Mouse (Mus musculus): ENCODE data around the gene Arhgap33. TPM values are rescaled to one million over a fixed set of nuclear protein-coding genes. Genes with fewer than 3 reads are reported as not detected.
A peak's percentile ranks its signal among the peaks of the same experiment; 100 is the strongest.

Arhgap33 gene
- polyA plus RNA-seq, 1 experiment from 2014 or later, result 115 TPM

DNA sequence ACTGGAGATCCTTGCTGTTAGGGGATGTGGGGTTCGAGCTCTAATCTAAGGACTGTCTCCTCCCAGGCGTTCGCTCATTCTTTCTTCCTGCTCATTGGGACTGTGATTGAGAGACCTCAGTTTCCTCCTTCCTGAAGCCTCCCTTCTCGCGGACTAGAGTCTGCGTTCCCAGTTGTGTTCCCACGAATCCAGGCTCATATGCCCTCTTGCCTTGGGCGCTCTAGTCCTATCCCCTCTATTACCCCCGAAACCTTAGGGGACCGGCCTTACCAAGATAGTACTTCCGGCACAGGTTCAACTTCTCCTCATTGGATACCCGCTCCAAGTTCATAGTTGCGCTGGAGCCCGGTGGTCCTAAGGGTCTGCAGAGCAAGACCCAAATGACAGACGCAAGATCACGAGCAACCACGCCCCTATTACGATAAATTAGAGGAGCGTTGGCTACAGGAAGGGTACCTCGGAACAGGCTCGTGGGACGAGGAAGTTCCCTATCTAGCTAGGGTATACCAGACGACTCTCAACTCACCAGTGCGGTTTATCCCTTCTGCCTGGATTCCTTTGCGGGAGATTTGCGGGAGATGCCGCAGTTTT lies 27.8 kb upstream of the Arhgap33 start:
- Histone ChIP-seq H3K9ac (replicated peaks) (peak overlapping the region; percentile 58), H3K9me3 (no peaks in the 10 kb centered on the region), H3K4me2 (replicated peaks) (peak overlapping the region; percentile 90), H3K4me3 (peak overlapping the region; percentile 75), H3K36me3 (peaks cover 29% of the 10 kb centered on the region; the same call in 1 of the 2 replicates), H3K27ac (replicated peaks) (peak overlapping the region; percentile 73), H3K4me1 (peaks cover 35% of the 10 kb centered on the region), H3K27me3 (no peaks in the 10 kb centered on the region)
- WGBS, result under 1% methylated on average over 27 of the region's 27 CpGs
- peak; percentile 6; the same call in 1 of the 2 replicates for ATAC-seq (replicated peaks)

DNA sequence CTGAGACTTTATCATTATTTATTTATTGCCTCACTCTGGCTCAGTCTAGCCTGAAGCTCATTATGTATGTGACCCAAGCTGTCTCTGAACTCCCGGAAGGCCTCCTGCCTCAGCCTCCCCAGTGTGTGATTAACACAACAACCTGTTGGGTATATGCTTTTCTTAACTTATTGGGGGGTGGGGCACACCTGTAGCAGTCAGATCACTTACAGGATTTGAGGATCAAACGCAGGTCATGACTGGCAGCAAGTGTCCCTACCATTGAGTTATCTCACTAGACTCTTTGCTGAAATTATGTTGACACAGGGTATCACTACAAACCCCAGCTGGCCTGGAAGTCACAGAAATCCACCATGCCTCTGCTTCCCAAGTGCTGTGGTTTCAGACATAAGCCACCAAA lies 25.4 kb upstream of the Arhgap33 start:
- ATAC-seq (replicated peaks), result no peak
- Histone ChIP-seq H3K27ac (replicated peaks) (peak overlapping the region; percentile 62), H3K9ac (replicated peaks) (no peak overlapping the region), H3K4me1 (peaks cover 35% of the 10 kb centered on the region), H3K4me2 (replicated peaks) (no peak overlapping the region), H3K4me3 (peak overlapping the region; percentile 68; the same call in 1 of the 2 replicates), H3K36me3 (peaks cover 32% of the 10 kb centered on the region), H3K27me3 (no peaks in the 10 kb centered on the region), H3K9me3 (no peaks in the 10 kb centered on the region)
- 64% methylated on average over 2 of the region's 2 CpGs for WGBS

- Histone ChIP-seq H3K27me3 (no peaks in the 10 kb centered on the region), H3K4me1 (peaks cover 35% of the 10 kb centered on the region), H3K9ac (replicated peaks) (peak within 1 kb of the TSS; percentile 69), H3K4me3 (peak within 1 kb of the TSS; percentile 68), H3K36me3 (peaks cover 31% of the 10 kb centered on the region), H3K9me3 (no peaks in the 10 kb centered on the region), H3K27ac (replicated peaks) (peak within 1 kb of the TSS; percentile 62), H3K4me2 (replicated peaks) (peak within 1 kb of the TSS; percentile 76)
- WGBS, result under 1% methylated on average over 20 of the region's 20 CpGs
- ATAC-seq (replicated peaks), result peak; percentile 90
Measured at GRCm38 (mm10) chr7:30559443-30559954, 24.6 kb upstream of the Arhgap33 start, which contains the start of gene Lin37. Lin37 (minus strand) TSS chr7:30559838.

GRCm38 (mm10) chr7:30558656-30559442 lies 24.0 kb upstream of the Arhgap33 start:
- Histone ChIP-seq H3K4me2 (replicated peaks) (peak overlapping the region; percentile 76), H3K4me1 (peaks cover 30% of the 10 kb centered on the region), H3K4me3 (peak overlapping the region; percentile 68), H3K9me3 (no peaks in the 10 kb centered on the region), H3K9ac (replicated peaks) (peak overlapping the region; percentile 69), H3K36me3 (peaks cover 34% of the 10 kb centered on the region), H3K27ac (replicated peaks) (peak overlapping the region; percentile 62; the same call in 1 of the 2 replicates), H3K27me3 (no peaks in the 10 kb centered on the region)
- 19% methylated on average over 12 of the region's 12 CpGs for WGBS
- 0 out of 2 replicates have a peak, but pooled peaks have one; percentile 0 for ATAC-seq (replicated peaks)

DNA sequence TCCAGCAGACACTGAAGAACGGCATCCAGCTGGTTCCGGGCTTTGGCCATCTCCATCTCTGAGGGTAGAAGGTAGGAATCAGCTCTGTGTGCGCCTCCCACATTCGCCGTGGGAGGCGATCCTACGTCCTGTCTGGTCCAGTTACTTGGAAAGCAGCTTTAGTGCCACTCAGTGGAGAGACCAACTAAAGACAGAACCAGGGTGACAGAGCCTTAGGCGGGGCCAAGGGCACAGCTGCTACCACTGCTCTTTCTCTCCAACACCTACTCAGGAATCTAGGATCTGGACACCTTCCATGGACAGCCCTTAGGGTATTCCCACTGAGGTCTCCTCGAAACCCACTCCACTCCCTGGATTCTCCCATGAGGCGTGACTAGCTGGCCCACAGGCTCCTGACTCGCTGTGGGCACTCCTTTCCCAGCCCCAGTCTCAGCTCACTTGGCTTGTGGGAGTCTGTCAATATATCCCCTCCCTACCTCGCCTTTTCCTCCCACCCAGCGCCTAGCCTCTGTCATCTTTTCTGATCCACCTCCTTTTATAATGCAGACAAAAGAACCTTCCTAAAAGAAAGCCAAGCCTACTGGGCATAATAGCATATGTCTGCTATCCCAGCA lies 23.1 kb upstream of the Arhgap33 start:
- Histone ChIP-seq H3K4me1 (peaks cover 35% of the 10 kb centered on the region), H3K27me3 (no peaks in the 10 kb centered on the region), H3K27ac (replicated peaks) (no peak overlapping the region), H3K4me2 (replicated peaks) (no peak overlapping the region; the same call in 1 of the 2 replicates), H3K9ac (replicated peaks) (peak overlapping the region; percentile 69; the same call in 1 of the 2 replicates), H3K4me3 (0 out of 2 replicates have a peak overlapping the region, but pooled peaks have one; percentile 1), H3K9me3 (no peaks in the 10 kb centered on the region), H3K36me3 (peaks cover 34% of the 10 kb centered on the region)
- no peak for ATAC-seq (replicated peaks)
- WGBS, result 90% methylated on average over 13 of the region's 13 CpGs

DNA sequence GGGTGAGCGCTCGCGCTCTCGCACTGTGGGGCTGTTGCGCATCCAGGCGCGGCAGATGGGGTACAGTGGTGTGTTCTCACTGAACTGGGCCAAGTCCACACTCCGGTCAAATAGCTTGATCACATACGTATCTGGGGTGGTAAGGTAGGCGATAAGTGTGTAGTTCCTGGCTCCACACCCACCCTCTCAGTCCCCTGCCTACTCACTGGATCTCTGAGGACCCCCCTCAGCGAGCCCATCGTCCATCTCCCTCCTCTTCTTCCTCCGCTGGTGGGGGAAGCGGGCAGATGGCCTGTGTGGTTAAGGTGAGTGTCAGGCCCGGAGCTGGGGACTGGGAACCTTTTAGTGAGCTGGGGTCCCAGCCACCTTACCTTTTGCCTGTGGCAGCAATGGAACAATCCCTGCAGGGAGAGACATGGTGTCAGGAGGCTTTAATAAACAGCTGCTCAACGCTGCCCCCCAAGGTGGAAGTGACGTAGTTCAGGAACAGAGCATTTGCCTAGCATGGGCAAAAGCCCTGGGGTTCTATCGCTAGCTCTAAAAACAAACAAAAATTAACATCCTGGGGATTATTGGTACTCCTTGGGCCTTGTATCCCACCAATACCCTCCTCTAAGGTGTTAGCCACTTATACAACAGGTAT lies 22.2 kb upstream of the Arhgap33 start:
- peaks cover 35% of the 10 kb centered on the region for H3K4me1 ChIP-seq
- no peak for ATAC-seq (replicated peaks)
- H3K9ac ChIP-seq (replicated peaks), result no peak overlapping the region
- no peak overlapping the region for H3K4me2 ChIP-seq (replicated peaks)
- no peaks in the 10 kb centered on the region for H3K27me3 ChIP-seq
- WGBS, result 95% methylated on average over 18 of the region's 18 CpGs
- no peaks in the 10 kb centered on the region for H3K9me3 ChIP-seq
- no peak overlapping the region for H3K27ac ChIP-seq (replicated peaks)
- peaks cover 34% of the 10 kb centered on the region for H3K36me3 ChIP-seq
- H3K4me3 ChIP-seq, result no peak overlapping the region

DNA sequence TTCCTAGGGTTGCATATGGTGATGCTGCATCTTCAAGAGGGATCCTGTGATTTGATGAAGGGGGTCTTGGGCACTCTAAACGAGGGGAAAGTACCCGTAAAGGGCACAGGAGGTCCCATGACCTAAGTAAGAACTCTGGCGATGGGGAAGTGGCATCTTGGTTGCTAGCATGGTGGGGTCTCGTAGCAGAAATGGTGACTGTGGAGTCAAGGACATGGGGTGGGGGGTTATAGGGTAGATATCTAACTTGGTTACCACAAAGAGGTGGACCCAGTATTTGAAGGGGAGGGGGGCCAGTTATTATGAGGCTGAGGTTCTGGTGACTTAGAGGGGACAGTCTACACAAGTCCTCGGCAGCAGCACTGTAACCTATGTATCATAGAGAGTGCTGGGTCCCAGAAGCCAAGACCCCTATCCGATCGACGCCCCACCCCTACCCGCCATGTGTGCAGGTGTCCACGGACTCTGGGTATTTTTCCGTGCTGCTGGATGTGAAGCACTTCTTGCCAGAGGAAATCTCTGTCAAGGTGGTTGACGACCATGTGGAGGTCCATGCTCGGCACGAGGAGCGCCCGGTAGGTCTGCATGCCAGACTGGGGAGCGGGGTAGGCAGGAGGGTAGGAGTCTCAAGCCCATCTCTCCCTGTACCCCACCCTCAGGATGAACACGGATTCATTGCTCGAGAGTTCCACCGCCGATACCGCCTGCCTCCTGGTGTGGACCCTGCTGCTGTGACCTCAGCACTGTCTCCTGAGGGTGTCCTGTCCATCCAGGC lies 19.1 kb upstream of the Arhgap33 start:
- WGBS, result 87% methylated on average over 22 of the region's 22 CpGs
- Histone ChIP-seq H3K27ac (replicated peaks) (no peak overlapping the region), H3K9ac (replicated peaks) (0 out of 2 replicates have a peak overlapping the region, but pooled peaks have one; percentile 54), H3K4me3 (peak overlapping the region; percentile 74; the same call in 1 of the 2 replicates), H3K4me2 (replicated peaks) (peak overlapping the region; percentile 94; the same call in 1 of the 2 replicates), H3K9me3 (no peaks in the 10 kb centered on the region), H3K4me1 (peaks cover 32% of the 10 kb centered on the region), H3K36me3 (peaks cover 32% of the 10 kb centered on the region), H3K27me3 (no peaks in the 10 kb centered on the region)
- no peak for ATAC-seq (replicated peaks)

DNA sequence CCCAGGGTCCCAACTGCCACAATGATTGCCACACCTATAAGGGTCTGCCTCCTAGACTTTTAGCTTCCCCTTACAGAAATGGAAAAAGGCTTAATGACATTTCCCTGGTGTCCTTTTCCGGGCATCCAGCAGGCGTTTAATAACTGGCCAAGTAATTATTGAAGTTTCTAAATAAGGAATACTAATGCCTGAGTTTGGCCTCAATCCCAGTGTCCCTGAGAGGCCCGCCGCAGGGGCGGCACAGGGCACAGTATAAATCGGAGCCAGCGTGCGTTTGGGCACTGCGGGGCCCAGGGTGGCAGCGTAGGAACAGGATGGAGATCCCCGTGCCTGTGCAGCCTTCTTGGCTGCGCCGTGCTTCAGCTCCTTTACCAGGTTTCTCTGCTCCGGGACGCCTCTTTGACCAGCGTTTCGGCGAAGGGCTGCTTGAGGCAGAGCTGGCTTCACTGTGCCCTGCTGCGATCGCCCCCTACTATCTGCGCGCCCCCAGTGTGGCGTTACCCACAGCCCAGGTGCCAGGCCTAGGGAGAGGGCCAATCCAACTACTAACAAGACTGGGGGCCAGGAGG lies 18.2 kb upstream of the Arhgap33 start:
- peaks cover 37% of the 10 kb centered on the region for H3K36me3 ChIP-seq
- ATAC-seq (replicated peaks), result no peak
- peak overlapping the region; percentile 99 for H3K27ac ChIP-seq (replicated peaks)
- 2% methylated on average over 23 of the region's 23 CpGs for WGBS
- no peaks in the 10 kb centered on the region for H3K27me3 ChIP-seq
- H3K4me3 ChIP-seq, result peak overlapping the region; percentile 74
- H3K4me1 ChIP-seq, result peaks cover 23% of the 10 kb centered on the region
- peak overlapping the region; percentile 94 for H3K4me2 ChIP-seq (replicated peaks)
- H3K9ac ChIP-seq (replicated peaks), result peak overlapping the region; percentile 54
- no peaks in the 10 kb centered on the region for H3K9me3 ChIP-seq

DNA sequence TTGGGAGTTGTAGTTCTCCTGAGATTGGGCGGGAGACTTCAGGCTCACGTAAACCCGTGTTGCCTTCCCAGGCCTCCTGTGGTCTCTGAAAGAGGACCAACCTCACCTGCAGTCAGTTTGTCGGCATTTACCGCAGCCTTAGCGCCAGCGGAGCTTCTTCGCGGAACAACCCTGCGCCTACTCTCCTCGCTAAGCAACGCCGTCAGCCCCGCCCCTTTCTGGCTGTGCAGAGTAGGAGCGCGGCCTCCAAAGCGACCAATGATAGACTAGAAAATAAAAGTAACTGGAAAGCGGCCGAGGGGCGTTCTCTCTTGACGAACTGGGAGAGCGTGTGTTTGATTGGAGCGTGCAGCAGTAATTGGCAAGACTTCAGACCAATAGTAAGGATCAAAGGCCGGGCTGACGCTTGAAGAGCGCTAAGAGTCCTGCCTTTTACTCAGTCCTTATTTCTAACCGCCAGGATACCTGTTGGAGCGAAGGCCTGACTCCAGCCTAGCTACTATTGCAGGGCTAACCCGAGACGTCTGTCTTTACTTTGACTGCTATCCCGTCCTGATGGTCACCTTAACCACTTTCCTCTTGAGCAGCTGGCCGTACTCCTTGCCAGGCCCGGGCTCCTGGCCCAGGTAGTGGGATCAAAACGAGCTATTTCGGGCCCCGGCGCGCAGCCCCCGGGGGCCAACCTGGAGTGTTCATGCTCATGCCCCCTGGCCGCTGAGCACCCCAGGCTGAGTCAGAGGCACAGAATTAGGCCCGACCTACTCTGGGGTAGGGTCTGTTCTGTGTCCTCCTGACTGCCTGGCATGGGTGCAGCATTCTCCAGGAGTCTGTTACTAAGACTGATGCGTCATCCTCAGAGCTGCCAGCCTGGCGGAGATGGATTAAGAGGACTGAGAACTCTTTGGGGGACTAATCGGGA lies 17.5 kb upstream of the Arhgap33 start, which contains the start of the genes Hspb6 and Proser3:
Hspb6 (plus strand) TSS at position 77 of the 919 bp plus-strand sequence.
Proser3 (minus strand) TSS at position 198 of the 919 bp plus-strand sequence.
- no peaks in the 10 kb centered on the region for H3K9me3 ChIP-seq
- 1% methylated on average over 44 of the region's 44 CpGs for WGBS
- H3K4me2 ChIP-seq (replicated peaks), result peak within 1 kb of the TSS; percentile 94
- H3K4me3 ChIP-seq, result peak within 1 kb of the TSS; percentile 74
- peaks cover 21% of the 10 kb centered on the region for H3K4me1 ChIP-seq
- ATAC-seq (replicated peaks), result peak; percentile 96
- peak within 1 kb of the TSS; percentile 99 for H3K27ac ChIP-seq (replicated peaks)
- H3K36me3 ChIP-seq, result peaks cover 41% of the 10 kb centered on the region
- H3K9ac ChIP-seq (replicated peaks), result peak within 1 kb of the TSS; percentile 66
- no peaks in the 10 kb centered on the region for H3K27me3 ChIP-seq

All from forebrain, embryonic 15.5 days (tissue).